Mouse (Mus musculus): ENCODE results near the gene Sapcd2.

DNA sequence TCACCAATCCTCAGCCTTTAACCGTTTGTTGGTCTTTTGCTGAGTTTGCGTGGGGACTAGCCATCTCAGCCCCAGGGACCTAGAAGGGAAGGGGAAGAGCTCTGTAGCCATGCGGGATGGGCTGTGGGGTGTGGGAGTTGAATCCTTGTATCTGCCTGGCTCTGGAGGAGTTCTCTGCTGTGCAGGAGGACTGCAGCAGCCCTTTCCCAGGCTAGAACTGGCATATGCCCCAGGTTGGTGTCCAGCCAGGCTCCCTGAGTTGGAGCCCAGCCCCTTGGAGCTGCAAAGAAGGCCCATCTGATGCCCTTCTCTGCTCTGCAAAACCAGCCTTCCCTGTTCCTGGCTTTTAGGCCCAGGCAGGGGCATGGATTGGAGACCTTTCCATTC lies 24.5 kb downstream of the Sapcd2 start:
- TF ChIP-seq POLR2A (IDR thresholded peaks at IDR 0.05; ENCODE audit: low read depth, low read length) (no peak), CTCF (IDR thresholded peaks at IDR 0.05; ENCODE audit: extremely low read depth, insufficient read depth, insufficient read length, insufficient replicate concordance) (no peak)

Measured in spleen, adult 2 months (tissue).